Mouse (Mus musculus): ENCODE results near the gene Tiam1.

DNA sequence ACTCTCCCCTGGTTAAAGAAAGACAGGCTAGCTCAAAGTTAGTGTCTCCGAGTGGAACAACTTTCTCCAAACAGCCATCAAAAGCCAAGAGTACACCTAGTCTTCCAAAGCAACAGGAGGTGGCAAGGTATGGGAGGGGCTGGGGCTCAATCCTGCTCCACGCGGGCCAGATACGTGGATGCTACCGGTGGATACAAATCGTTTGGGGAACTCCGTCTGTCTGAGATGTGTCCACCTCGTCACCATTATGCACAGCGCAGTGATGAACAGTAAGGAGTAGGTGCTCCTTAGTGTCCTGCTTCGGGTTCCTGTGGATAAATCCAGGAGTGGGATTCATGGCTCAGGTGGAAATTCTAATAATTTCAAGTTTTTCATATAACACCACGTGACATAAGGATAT, 377.6 kb downstream of the Tiam1 start:
- TF ChIP-seq GATA1 (IDR thresholded peaks at IDR 0.05; ENCODE audit: borderline replicate concordance, low read length) (no peak), FLI1 (IDR thresholded peaks at IDR 0.05; ENCODE audit: low read length) (no peak)

Data from megakaryocyte, embryonic 14.5 days (primary cell).